20 mouse cellular contexts compared by ENCODE assay signal in the genomic region with DNA sequence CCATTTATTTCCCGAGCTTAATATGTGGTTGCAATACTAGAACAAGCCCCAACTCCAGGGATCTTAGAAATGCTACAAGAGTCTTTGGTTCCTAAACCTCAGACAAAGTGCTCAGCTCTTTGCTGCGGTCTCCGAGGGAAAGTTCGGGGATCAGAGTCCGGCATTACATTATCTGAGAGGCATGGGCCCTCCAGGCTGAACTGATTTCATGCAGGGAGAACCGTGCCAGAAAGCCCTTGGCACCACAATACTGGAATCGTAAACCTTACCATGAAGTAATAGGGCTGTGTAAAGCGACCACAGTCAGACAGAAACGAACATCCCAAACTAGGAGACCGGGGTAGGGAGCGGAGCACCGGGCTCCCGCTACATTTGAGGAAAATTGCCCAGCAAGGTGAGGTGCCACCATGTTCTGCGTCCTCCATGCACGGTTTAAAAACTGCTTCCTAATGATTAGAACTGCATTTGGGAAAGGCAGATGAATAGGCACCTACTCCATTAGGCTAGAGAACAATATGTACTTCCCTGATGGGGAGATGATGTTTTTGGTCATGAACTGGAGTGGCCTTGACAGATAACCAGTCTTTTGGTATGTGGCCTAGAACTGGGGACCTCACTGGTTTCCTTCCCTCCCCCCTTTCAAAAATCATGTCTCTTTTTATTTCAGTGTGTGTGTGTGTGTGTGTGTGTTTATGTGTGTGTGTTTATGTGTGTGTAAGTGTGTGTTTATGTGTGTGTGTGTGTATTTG. TPM values are rescaled to one million over a fixed set of nuclear protein-coding genes. Genes with fewer than 3 reads are reported as not detected.
DNase-seq lines count a peak whose midpoint lies in the region; ATAC-seq and TF ChIP-seq lines count a peak whose summit lies in the region.
"Had no signal": no experiment of that assay in that cellular context is flagged by ENCODE, and none has a peak within 500 bp of the region (broad histone marks: within the 10 kb centered on the region; RNA-seq: fewer than 3 reads in every experiment).

No protein-coding gene starts in this region.

- TF ChIP-seq CTCF in MEL (IDR thresholded peaks at IDR 0.05 in 2 of 3, conservative IDR thresholded peaks at IDR 0.05 in 1 of 3; ENCODE audit: control insufficient read depth in 1 of 3, insufficient read depth in 1 of 3, low read depth in 2 of 3, low read length in 3 of 3, poor library complexity in 1 of 3, severe bottlenecking in 1 of 3): no peak

- intact Hi-C loops in gastrocnemius, postnatal 36 days (cut with DNase I): no loop called here

- ATAC-seq in liver, embryonic 15.5 days (ENCODE audit: insufficient read depth): no peak
- ATAC-seq in liver, embryonic 11.5 days (replicated peaks; ENCODE audit: low FRiP score): no peak
- no peak; the same call in 1 of the 2 replicates for ATAC-seq in limb, embryonic 15.5 days (ENCODE audit: insufficient number of reproducible peaks, low FRiP score, low TSS enrichment, low read depth)
- ATAC-seq: CD4-positive, CD25-positive, alpha-beta regulatory T cell, adult 4 months; forebrain, embryonic 15.5 days had no signal

- 77% methylated on average over 15 of the region's 15 CpGs for WGBS in liver, embryonic 15.5 days (ENCODE audit: insufficient replicate concordance)
- 85% methylated on average over 15 of the region's 15 CpGs for WGBS in liver, embryonic 11.5 days
- WGBS in limb, embryonic 15.5 days: 53% methylated on average over 15 of the region's 15 CpGs

- peaks cover 31% of the 10 kb centered on the region for H3K4me1 ChIP-seq in liver, embryonic 15.5 days (replicated peaks)
- peaks cover 10% of the 10 kb centered on the region for H3K4me1 ChIP-seq in liver, embryonic 11.5 days (replicated peaks; ENCODE audit: control insufficient read depth, insufficient read depth, low read length)
- H3K4me1 ChIP-seq in MEL (ENCODE audit: control insufficient read depth in 1 of 2, insufficient read depth in 2 of 2, low read length in 2 of 2): peaks cover 8 to 19% of the 10 kb centered on the region in 2 experiments
- H3K4me1 ChIP-seq in limb, embryonic 15.5 days: peaks cover 21% of the 10 kb centered on the region
- H3K4me1 ChIP-seq: hindbrain, embryonic 15.5 days had no signal

- no peak overlapping the region for H3K9ac ChIP-seq in liver, embryonic 15.5 days
- no peak overlapping the region for H3K9ac ChIP-seq in liver, embryonic 11.5 days (ENCODE audit: low read depth, low read length)
- no peak overlapping the region for H3K9ac ChIP-seq in MEL (ENCODE audit: control insufficient read depth, low read depth, low read length, poor library complexity, severe bottlenecking)
- no peak overlapping the region for H3K9ac ChIP-seq in limb, embryonic 15.5 days
- H3K9ac ChIP-seq: forebrain, embryonic 15.5 days; heart, embryonic 12.5 days; hindbrain, embryonic 15.5 days had no signal

- H3K4me3 ChIP-seq in liver, embryonic 15.5 days (replicated peaks): no peak overlapping the region
- H3K4me3 ChIP-seq in liver, embryonic 11.5 days (ENCODE audit: low read depth, low read length): no peak overlapping the region
- H3K4me3 ChIP-seq in MEL (ENCODE audit: control insufficient read depth in 1 of 2, insufficient read depth in 1 of 2, low read depth in 2 of 2, low read length in 2 of 2): no peak overlapping the region
- no peak overlapping the region for H3K4me3 ChIP-seq in limb, embryonic 15.5 days
- H3K4me3 ChIP-seq: forebrain, embryonic 15.5 days; heart, adult 2 months; heart, embryonic 12.5 days; hindbrain, embryonic 15.5 days had no signal

- H3K27me3 ChIP-seq in liver, embryonic 15.5 days: no peaks in the 10 kb centered on the region
- no peaks in the 10 kb centered on the region for H3K27me3 ChIP-seq in liver, embryonic 11.5 days (replicated peaks; ENCODE audit: control insufficient read depth, insufficient read depth, low read length)
- H3K27me3 ChIP-seq in MEL (ENCODE audit: control insufficient read depth in 1 of 2, insufficient read depth in 2 of 2, low read length in 2 of 2): no peaks in the 10 kb centered on the region
- no peaks in the 10 kb centered on the region for H3K27me3 ChIP-seq in limb, embryonic 15.5 days
- H3K27me3 ChIP-seq: forebrain, embryonic 15.5 days; heart, embryonic 12.5 days; hindbrain, embryonic 15.5 days had no signal

- peak; percentile 26 for DNase-seq in gastrocnemius, postnatal 10 days
- no peak for DNase-seq in gastrocnemius, postnatal 36 days
- no peak for DNase-seq in liver, embryonic 11.5 days (ENCODE audit: low spot score)
- peak; percentile 61 for DNase-seq in MEL (ENCODE audit: low read depth, low spot score)
- DNase-seq in lung, postnatal 4 days: no peak
- DNase-seq in embryo, embryonic 11 days: no peak
- DNase-seq: adrenal gland, postnatal 10 days; B cell, adult 2 months; cerebellum, adult 11 months; cerebellum, adult 8-10 months; cerebellum, postnatal 25 days; heart, adult 2 months; heart, postnatal 36 days had no signal

- H3K36me3 ChIP-seq in liver, embryonic 15.5 days (replicated peaks): no peaks in the 10 kb centered on the region
- no peaks in the 10 kb centered on the region for H3K36me3 ChIP-seq in liver, embryonic 11.5 days (ENCODE audit: control insufficient read depth, insufficient read depth, low read length)
- peaks cover 0 to 11% of the 10 kb centered on the region in 2 experiments; a peak in 2 of 4 replicates for H3K36me3 ChIP-seq in MEL (ENCODE audit: control insufficient read depth in 1 of 2, insufficient read depth in 2 of 2, low read length in 2 of 2)
- no peaks in the 10 kb centered on the region for H3K36me3 ChIP-seq in limb, embryonic 15.5 days
- H3K36me3 ChIP-seq: forebrain, embryonic 15.5 days; heart, embryonic 12.5 days; hindbrain, embryonic 15.5 days had no signal

- TF ChIP-seq RAD21 in MEL (IDR thresholded peaks at IDR 0.05; ENCODE audit: low read depth, low read length): no peak

- no peak for TF ChIP-seq POLR2A in MEL (IDR thresholded peaks at IDR 0.05; ENCODE audit: control insufficient read depth in 1 of 2, insufficient read depth in 1 of 2, low read depth in 1 of 2, low read length in 2 of 2, poor library complexity in 1 of 2)

- peak; percentile 8 to 56; a peak in 2 of 4 replicates for TF ChIP-seq EP300 in MEL (IDR thresholded peaks at IDR 0.05; ENCODE audit: low read depth in 1 of 2, low read length in 2 of 2)

- no peaks in the 10 kb centered on the region for H3K9me3 ChIP-seq in liver, embryonic 15.5 days (replicated peaks)
- H3K9me3 ChIP-seq in liver, embryonic 11.5 days (ENCODE audit: control insufficient read depth, low read length): no peaks in the 10 kb centered on the region
- H3K9me3 ChIP-seq in MEL (replicated peaks; ENCODE audit: insufficient read depth, low read length): no peaks in the 10 kb centered on the region
- H3K9me3 ChIP-seq in limb, embryonic 15.5 days: no peaks in the 10 kb centered on the region
- H3K9me3 ChIP-seq: forebrain, embryonic 15.5 days; G1E; heart, embryonic 12.5 days; hindbrain, embryonic 15.5 days had no signal

- peak overlapping the region; percentile 29; the same call in 1 of the 2 replicates for H3K27ac ChIP-seq in liver, embryonic 15.5 days (replicated peaks)
- H3K27ac ChIP-seq in liver, embryonic 11.5 days (ENCODE audit: low read depth, low read length): no peak overlapping the region
- no peak overlapping the region for H3K27ac ChIP-seq in MEL (ENCODE audit: control insufficient read depth, low read depth, low read length)
- H3K27ac ChIP-seq in limb, embryonic 15.5 days: peak overlapping the region; percentile 18; the same call in 1 of the 2 replicates
- H3K27ac ChIP-seq: forebrain, embryonic 15.5 days; heart, adult 2 months; hindbrain, embryonic 15.5 days had no signal

- H3K4me2 ChIP-seq in liver, embryonic 15.5 days: no peak overlapping the region
- no peak overlapping the region for H3K4me2 ChIP-seq in liver, embryonic 11.5 days
- H3K4me2 ChIP-seq in limb, embryonic 15.5 days: no peak overlapping the region; the same call in 1 of the 2 replicates
- H3K4me2 ChIP-seq: forebrain, embryonic 15.5 days; heart, embryonic 12.5 days; hindbrain, embryonic 15.5 days had no signal

- no peaks in the 10 kb centered on the region for H3K79me2 ChIP-seq in MEL (ENCODE audit: control insufficient read depth, insufficient read depth, low read length, poor library complexity)

TF ChIP-seq in MEL, 35 proteins besides CTCF, POLR2A, EP300 and RAD21:
- TF ChIP-seq MYC (IDR thresholded peaks at IDR 0.05; ENCODE audit: low read depth, low read length) (no peak), TAL1 (IDR thresholded peaks at IDR 0.05; ENCODE audit: low read length) (peak; percentile 24; the same call in 1 of the 2 replicates)

RNA-seq across cellular contexts. Expression of gene Wipi1, which starts 47.1 kb away (rescaled TPM):
- total RNA-seq in gastrocnemius, postnatal 10 days (2021): 10 to 100 TPM; 64.0 to 72.0 TPM
- 10 to 100 TPM; 55.6 to 58.9 TPM for total RNA-seq in gastrocnemius, postnatal 36 days (2021)
- polyA plus RNA-seq in liver, embryonic 15.5 days (2015; fragmentation: Nextera tagmentation; extraction: Ambion mirVana): 24.2 and 25.9 TPM in 2 replicates
- polyA plus RNA-seq in liver, embryonic 11.5 days (2014; fragmentation: Nextera tagmentation; extraction: Ambion mirVana): 18.9 and 21.8 TPM in 2 replicates
- total RNA-seq in MEL (2012; rRNA removed): 2.5 and 2.6 TPM in 2 replicates
- 1 to 10 TPM in 1 of 2 experiments, not detected in 1; 8.2 TPM for polyA plus RNA-seq in MEL (2012; ENCODE audit: insufficient read depth in 1 of 2, insufficient read length in 2 of 2, low read depth in 1 of 2, low replicate concordance in 2 of 2, missing spikeins in 1 of 2)
- 64.6 and 67.4 TPM in 2 replicates for polyA plus RNA-seq in limb, embryonic 15.5 days (2015; fragmentation: Nextera tagmentation; extraction: Ambion mirVana)
- polyA plus RNA-seq: CD4-positive, CD25-positive, alpha-beta regulatory T cell, adult 4 months had no signal

Comparison
In these comparisons a context has a peak if more than half of its experiments do, and no peak if none do; other contexts are left out.
1. DNase-seq: peak in gastrocnemius, postnatal 10 days (single experiment) and MEL (single experiment); none in gastrocnemius, postnatal 36 days (0 of 2), liver, embryonic 11.5 days (single experiment), lung, postnatal 4 days (0 of 2) and embryo, embryonic 11 days (single experiment).
2. H3K27ac ChIP-seq: peak in liver, embryonic 15.5 days (single experiment) and limb, embryonic 15.5 days (single experiment); none in liver, embryonic 11.5 days (single experiment) and MEL (single experiment).